Mouse (Mus musculus): ENCODE data around the gene Stil.

DNA sequence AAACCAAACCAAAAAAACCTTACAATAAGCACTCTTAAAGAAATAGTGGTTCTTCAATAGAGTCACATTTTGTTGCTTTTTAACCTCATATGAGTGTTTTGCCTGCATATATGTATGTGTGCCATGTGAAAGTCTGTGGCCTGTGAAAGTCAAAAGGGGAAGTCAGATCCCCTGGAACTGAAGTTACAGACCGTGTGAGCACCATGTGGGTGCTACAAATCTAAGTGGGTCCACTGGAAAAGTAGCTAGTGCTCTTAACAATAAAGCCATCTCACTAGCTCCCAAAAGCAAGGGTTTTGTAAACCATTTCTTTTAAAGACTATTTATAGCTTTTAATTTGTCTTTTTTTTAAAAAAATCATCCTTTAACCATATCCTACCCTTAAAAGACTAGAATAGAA is 17.3 kb upstream of the Stil start:
- TF ChIP-seq POLR2A (IDR thresholded peaks at IDR 0.05; ENCODE audit: borderline replicate concordance, control insufficient read depth, low read depth, low read length) (no peak), CTCF (IDR thresholded peaks at IDR 0.05; ENCODE audit: control insufficient read depth, insufficient read depth, low read length) (no peak)

Measured in bone marrow, adult 2 months (tissue).